ENCODE assay signal across 1 mouse cellular context in the genomic region with DNA sequence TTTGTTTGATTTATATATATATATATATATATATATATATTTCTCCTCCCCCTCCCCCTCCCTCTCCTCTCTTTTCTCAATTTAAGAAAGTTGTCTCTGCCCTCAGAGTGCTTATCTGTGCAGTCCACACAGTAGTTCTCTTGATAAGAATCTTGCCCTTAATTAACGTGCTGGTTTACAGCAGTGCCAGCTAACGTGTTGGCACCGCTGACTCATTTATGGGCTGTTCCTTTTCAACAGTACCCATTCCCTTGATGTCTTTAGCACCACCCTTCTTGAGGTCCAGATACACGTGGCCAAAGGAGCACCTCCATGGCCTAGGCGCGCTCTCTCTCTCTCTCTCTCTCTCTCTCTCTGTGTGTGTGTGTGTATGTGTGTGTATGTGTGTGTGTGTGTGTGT.
TF ChIP-seq lines count a peak whose summit lies in the region.

No protein-coding gene starts in this region.

TF ChIP-seq in MEL, 35 proteins besides CTCF, POLR2A, EP300 and RAD21 (continued from another document):
- TF ChIP-seq SMC3 (IDR thresholded peaks at IDR 0.05; ENCODE audit: low read depth, low read length) (no peak), ZKSCAN1 (IDR thresholded peaks at IDR 0.05; ENCODE audit: low read depth, low read length) (no peak), POLR2AphosphoS2 (IDR thresholded peaks at IDR 0.05; ENCODE audit: low read length) (no peak), HCFC1 (IDR thresholded peaks at IDR 0.05; ENCODE audit: low read depth, low read length) (no peak), UBTF (IDR thresholded peaks at IDR 0.05; ENCODE audit: borderline replicate concordance, insufficient read depth, low read depth, low read length) (no peak), NELFE (IDR thresholded peaks at IDR 0.05; ENCODE audit: low read depth, low read length) (no peak), POLR2AphosphoS5 (IDR thresholded peaks at IDR 0.05; ENCODE audit: borderline replicate concordance, low read depth, low read length) (no peak), KAT2A (conservative IDR thresholded peaks at IDR 0.05; ENCODE audit: low read depth, low read length) (no peak), GATA1 (IDR thresholded peaks at IDR 0.05; ENCODE audit: low read depth, low read length) (peak; percentile 87), ELF1 (IDR thresholded peaks at IDR 0.05; ENCODE audit: low read depth, low read length) (no peak), JUND (IDR thresholded peaks at IDR 0.05; ENCODE audit: low read depth, low read length) (no peak), MYC (IDR thresholded peaks at IDR 0.05; ENCODE audit: low read depth, low read length) (peak; percentile 58; the same call in 1 of the 2 replicates), NRF1 (IDR thresholded peaks at IDR 0.05; ENCODE audit: insufficient read depth, low read depth, low read length, poor library complexity, severe bottlenecking) (no peak), RCOR1 (IDR thresholded peaks at IDR 0.05; ENCODE audit: low read depth, low read length) (peak; percentile 40; the same call in 1 of the 2 replicates), MAFK (IDR thresholded peaks at IDR 0.05; ENCODE audit: borderline replicate concordance, low read depth, low read length) (no peak), CHD2 (IDR thresholded peaks at IDR 0.05; ENCODE audit: low read length) (no peak), MAX (IDR thresholded peaks at IDR 0.05; ENCODE audit: low read length) (peak; percentile 63), TCF12 (IDR thresholded peaks at IDR 0.05; ENCODE audit: low read depth, low read length) (peak; percentile 86)
TF ChIP-seq in MEL: peak in this region for 10.
